Mouse (Mus musculus) small intestine, adult 10 weeks (tissue): ENCODE results near the gene Svs2. TPM values are rescaled to one million over a fixed set of nuclear protein-coding genes. Genes with fewer than 3 reads are reported as not detected.

Experiments used
- polyA plus RNA-seq: library from polyadenylated mRNA; stranded (reverse); fragments of 350-450 nt; fragmentation: Illumina TruSeq; extraction: RNeasy Lipid Tissue Mini Kit (QIAGEN cat#74804); gene quantifications from one replicate; pipeline ENCODE4 v1.2.3, GENCODE M21; 2014; ENCODE audit warnings: low replicate concordance

The Svs2 gene
- polyA plus RNA-seq = not detected

DNA sequence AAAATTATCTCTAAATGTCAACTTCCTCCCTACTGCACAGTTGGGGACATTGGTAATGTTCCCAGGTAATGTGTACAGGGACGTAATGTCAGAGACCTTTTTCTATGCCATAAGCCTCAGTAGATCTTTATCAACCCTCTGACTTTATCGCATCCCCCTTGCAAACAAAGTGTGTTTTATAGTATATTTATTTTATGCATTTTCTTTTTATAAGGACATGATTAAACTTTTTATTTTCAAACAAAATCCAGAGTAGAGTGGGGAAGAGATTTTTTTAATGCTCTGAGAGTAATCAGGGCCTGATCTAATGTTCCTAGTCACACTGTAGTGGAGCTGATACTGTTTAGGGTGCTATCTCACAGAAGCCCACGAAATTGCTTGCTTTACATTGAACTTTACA lies at the start of gene Svs2:
TSS of gene Svs2 (minus strand) at position 101 of the 400 bp plus-strand sequence.

GRCm38 (mm10) chr2:164278359-164278758 lies 40.1 kb upstream of the Svs2 start, which contains the start of gene Svs4:
Gene Svs4 (minus strand): TSS chr2:164278459.

GRCm38 (mm10) chr2:164256540-164256939 lies 18.3 kb upstream of the Svs2 start, which contains the start of gene Svs3b:
Gene Svs3b (minus strand): TSS chr2:164256640.

DNA sequence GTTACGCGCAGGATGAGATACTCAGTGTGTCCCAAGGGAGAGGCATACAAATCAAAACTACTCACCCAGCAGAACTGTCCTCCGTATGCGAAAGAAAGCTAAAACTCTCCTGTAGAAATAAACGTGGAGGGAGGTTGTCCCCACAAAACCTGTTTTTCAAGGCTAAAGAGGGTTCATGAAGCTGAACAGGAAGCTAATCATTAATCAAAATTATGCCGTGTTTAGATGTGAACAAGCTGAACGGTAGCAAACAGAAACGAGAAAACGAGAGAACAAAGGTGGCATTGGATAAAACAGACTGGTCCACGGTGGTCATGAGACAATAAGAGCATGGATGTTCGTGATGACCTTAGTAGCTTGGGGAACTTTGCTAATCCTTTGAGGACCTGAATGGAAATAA lies 16.7 kb downstream of the Svs2 start, which contains the start of gene Wfdc15b:
TSS of gene Wfdc15b (minus strand) at position 139 of the 400 bp plus-strand sequence.

DNA sequence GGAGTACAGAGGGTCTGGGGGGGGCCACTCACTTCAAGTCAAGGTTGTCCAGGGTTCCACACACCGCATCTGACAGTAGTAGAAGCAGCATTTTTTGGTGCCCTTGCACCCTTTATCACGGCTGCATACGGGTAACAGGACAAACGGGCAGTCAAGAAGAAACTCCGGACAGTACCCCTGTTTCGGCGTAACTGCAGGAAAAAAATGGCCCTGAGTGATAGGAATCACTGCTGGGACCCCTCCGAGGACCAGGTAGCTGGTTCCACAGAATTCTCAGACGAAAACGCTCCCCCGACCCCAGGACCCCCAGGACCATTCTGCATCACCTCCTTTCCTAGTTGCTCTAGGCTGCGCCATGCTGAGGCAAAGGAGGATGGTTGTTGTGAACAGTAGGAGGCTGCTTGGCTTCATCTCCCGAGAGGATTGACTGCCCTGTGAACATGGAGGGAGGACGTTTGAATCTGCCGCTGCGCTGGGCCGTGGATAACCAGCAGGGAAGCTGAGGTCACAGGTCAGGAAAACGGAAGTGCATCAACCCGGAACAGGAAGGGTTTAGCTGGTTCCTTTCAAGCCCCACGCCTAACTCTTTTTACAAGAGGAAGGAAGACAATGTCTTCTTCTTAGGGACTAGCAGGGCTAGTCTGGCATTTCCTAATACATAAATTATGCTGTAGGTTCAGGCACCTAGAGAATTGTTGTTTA lies 38.5 kb downstream of the Svs2 start, which contains the start of gene Wfdc15a:
TSS of gene Wfdc15a (minus strand) at position 505 of the 702 bp plus-strand sequence.

DNA sequence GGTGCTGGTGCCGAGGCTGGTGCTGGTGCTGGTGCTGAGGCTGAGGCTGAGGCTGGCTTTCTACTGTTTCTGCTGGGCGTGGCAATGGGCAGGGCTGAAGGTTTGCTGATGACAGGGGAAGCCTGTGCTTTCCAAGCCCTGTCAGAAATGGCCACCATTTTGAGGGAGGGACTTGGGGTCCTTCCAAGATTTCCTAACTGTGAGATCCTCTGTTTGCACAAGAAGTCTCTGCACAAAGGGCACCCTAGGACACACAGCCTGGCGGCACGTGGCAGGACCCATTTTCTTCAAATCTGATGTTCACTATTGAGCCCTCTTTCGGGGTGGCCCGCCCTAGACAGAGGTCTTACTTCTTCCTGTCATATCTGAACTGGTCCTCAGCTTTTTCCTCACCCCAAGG lies 47.7 kb downstream of the Svs2 start, which contains the start of gene Wfdc12:
TSS of gene Wfdc12 (minus strand) at position 33 of the 400 bp plus-strand sequence.

Other genes with a start within 250 kb of the Svs2 start
- 198 TPM for gene Ywhab, start 243.5 kb downstream of the Svs2 start, polyA plus RNA-seq
- gene Pabpc1l, start 213.0 kb downstream of the Svs2 start, polyA plus RNA-seq = not detected
- 75.0 TPM for gene Stk4, start 168.1 kb downstream of the Svs2 start, polyA plus RNA-seq
- 4.8 TPM for gene Tomm34, start 167.3 kb downstream of the Svs2 start, polyA plus RNA-seq
- gene Kcns1, start 67.4 kb downstream of the Svs2 start, polyA plus RNA-seq = not detected
- gene Wfdc5, start 55.7 kb downstream of the Svs2 start, polyA plus RNA-seq = not detected
- gene Wfdc12, start 47.9 kb downstream of the Svs2 start, polyA plus RNA-seq = not detected
- not detected for gene Wfdc15a, start 38.3 kb downstream of the Svs2 start, polyA plus RNA-seq
- not detected for gene Wfdc15b, start 16.8 kb downstream of the Svs2 start, polyA plus RNA-seq
- gene Svs3b, start 18.2 kb upstream of the Svs2 start, polyA plus RNA-seq = not detected
- gene Svs4, start 40.0 kb upstream of the Svs2 start, polyA plus RNA-seq = not detected
- gene Svs3a, start 50.8 kb upstream of the Svs2 start, polyA plus RNA-seq = not detected
- not detected for gene Svs6, start 78.3 kb upstream of the Svs2 start, polyA plus RNA-seq
- not detected for gene Svs5, start 94.3 kb upstream of the Svs2 start, polyA plus RNA-seq
- not detected for gene Slpi, start 150.6 kb upstream of the Svs2 start, polyA plus RNA-seq
- 1.6 TPM for gene Rbpjl, start 164.7 kb upstream of the Svs2 start, polyA plus RNA-seq
- gene Matn4, start 166.7 kb upstream of the Svs2 start, polyA plus RNA-seq = 0.15 TPM
- gene Sdc4, start 205.4 kb upstream of the Svs2 start, polyA plus RNA-seq = 73.6 TPM
- 7.5 TPM for gene Sys1, start 218.5 kb upstream of the Svs2 start, polyA plus RNA-seq
- not detected for gene Gm20458, start 222.5 kb upstream of the Svs2 start, polyA plus RNA-seq
- gene Trp53tg5, start 235.3 kb upstream of the Svs2 start, polyA plus RNA-seq = not detected
- 2.4 TPM for gene Dbndd2, start 247.6 kb upstream of the Svs2 start, polyA plus RNA-seq